ENCODE assay signal across 16 mouse cellular contexts in the genomic region with DNA sequence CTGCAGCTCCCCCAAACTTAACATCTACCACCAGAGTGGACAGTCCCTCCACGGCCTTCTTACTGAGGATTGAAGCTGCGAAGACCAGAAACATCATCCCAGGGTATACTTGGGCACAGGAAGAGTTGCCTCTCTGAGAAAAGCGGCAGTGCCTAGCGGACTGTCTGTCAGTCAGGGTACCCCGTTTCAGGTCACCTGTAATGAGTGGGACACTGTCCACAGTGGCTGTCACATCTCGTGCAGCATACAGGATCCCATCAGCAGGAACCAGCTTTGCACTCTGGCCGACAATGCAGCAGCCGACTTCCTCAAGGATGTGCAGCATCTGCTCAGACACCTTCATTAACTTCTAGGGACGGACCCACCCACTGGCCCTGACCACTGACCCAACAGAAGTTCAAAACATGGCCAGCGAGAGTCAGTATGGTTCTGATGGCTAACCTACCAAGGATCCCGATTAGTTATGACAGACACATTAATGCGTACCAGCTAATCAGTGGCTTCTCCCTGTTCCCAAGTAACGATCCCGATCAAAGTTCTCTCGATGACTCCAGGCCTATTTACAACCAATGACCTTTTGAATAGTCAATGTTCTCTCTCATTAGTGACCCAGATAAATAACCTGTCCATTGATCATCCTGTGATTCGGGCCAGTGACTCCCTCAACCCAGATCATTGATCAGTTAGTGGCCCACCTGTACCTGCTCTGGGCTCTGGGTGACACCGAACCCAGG. TPM values are rescaled to one million over a fixed set of nuclear protein-coding genes. Genes with fewer than 3 reads are reported as not detected.
DNase-seq lines count a peak whose midpoint lies in the region; ATAC-seq and TF ChIP-seq lines count a peak whose summit lies in the region.
"Had no signal": no experiment of that assay in that cellular context is flagged by ENCODE, and none has a peak within 500 bp of the region (broad histone marks: within the 10 kb centered on the region; RNA-seq: fewer than 3 reads in every experiment).

No protein-coding gene starts in this region.

- TF ChIP-seq CTCF in forebrain, postnatal 0 days (IDR thresholded peaks at IDR 0.05; ENCODE audit: low read depth), result no peak

- no peak for ATAC-seq in forebrain, postnatal 0 days
- no peak for ATAC-seq in forebrain, embryonic 15.5 days (replicated peaks)
- no peak for ATAC-seq in liver, embryonic 12.5 days
- no peak for ATAC-seq in midbrain, embryonic 12.5 days (ENCODE audit: low FRiP score, low read depth)

- H3K9me3 ChIP-seq in forebrain, postnatal 0 days (ENCODE audit: low read length), result no peaks in the 10 kb centered on the region
- H3K9me3 ChIP-seq in forebrain, embryonic 15.5 days, result no peaks in the 10 kb centered on the region
- H3K9me3 ChIP-seq in liver, embryonic 12.5 days (replicated peaks), result no peaks in the 10 kb centered on the region
- no peaks in the 10 kb centered on the region for H3K9me3 ChIP-seq in embryonic facial prominence, embryonic 10.5 days
- H3K9me3 ChIP-seq in midbrain, embryonic 12.5 days, result no peaks in the 10 kb centered on the region

- H3K4me3 ChIP-seq in forebrain, postnatal 0 days (ENCODE audit: low read depth, low read length), result no peak overlapping the region
- H3K4me3 ChIP-seq in forebrain, embryonic 15.5 days, result no peak overlapping the region
- H3K4me3 ChIP-seq in liver, embryonic 12.5 days, result no peak overlapping the region; the same call in 1 of the 2 replicates
- peak overlapping the region; percentile 73 for H3K4me3 ChIP-seq in embryonic facial prominence, embryonic 10.5 days
- 0 out of 2 replicates have a peak overlapping the region, but pooled peaks have one; percentile 73 for H3K4me3 ChIP-seq in midbrain, embryonic 12.5 days

- peaks cover 29% of the 10 kb centered on the region for H3K27me3 ChIP-seq in forebrain, postnatal 0 days (ENCODE audit: insufficient read depth, low read length)
- H3K27me3 ChIP-seq in forebrain, embryonic 15.5 days, result peaks cover 42% of the 10 kb centered on the region
- peaks cover 41% of the 10 kb centered on the region for H3K27me3 ChIP-seq in liver, embryonic 12.5 days (replicated peaks)
- peaks cover 55% of the 10 kb centered on the region for H3K27me3 ChIP-seq in embryonic facial prominence, embryonic 10.5 days (replicated peaks; ENCODE audit: low read depth, poor library complexity, severe bottlenecking)
- H3K27me3 ChIP-seq in midbrain, embryonic 12.5 days, result peaks cover 49% of the 10 kb centered on the region

- H3K4me2 ChIP-seq in forebrain, postnatal 0 days (ENCODE audit: low read depth), result 0 out of 2 replicates have a peak overlapping the region, but pooled peaks have one; percentile 78
- H3K4me2 ChIP-seq in forebrain, embryonic 15.5 days (replicated peaks), result no peak overlapping the region
- peak overlapping the region; percentile 96 for H3K4me2 ChIP-seq in liver, embryonic 12.5 days
- H3K4me2 ChIP-seq in midbrain, embryonic 12.5 days (replicated peaks), result no peak overlapping the region

- H3K36me3 ChIP-seq in forebrain, postnatal 0 days (ENCODE audit: insufficient read depth), result peaks cover 24% of the 10 kb centered on the region
- H3K36me3 ChIP-seq in forebrain, embryonic 15.5 days, result peaks cover 26% of the 10 kb centered on the region
- H3K36me3 ChIP-seq in liver, embryonic 12.5 days, result peaks cover 30% of the 10 kb centered on the region
- H3K36me3 ChIP-seq in embryonic facial prominence, embryonic 10.5 days (replicated peaks), result peaks cover 30% of the 10 kb centered on the region
- peaks cover 27% of the 10 kb centered on the region for H3K36me3 ChIP-seq in midbrain, embryonic 12.5 days

- H3K4me1 ChIP-seq in forebrain, postnatal 0 days (ENCODE audit: insufficient read depth), result peaks cover 7% of the 10 kb centered on the region; the same call in 1 of the 2 replicates
- H3K4me1 ChIP-seq in forebrain, embryonic 15.5 days, result peaks cover 30% of the 10 kb centered on the region
- peaks cover 57% of the 10 kb centered on the region for H3K4me1 ChIP-seq in liver, embryonic 12.5 days
- peaks cover 60% of the 10 kb centered on the region for H3K4me1 ChIP-seq in embryonic facial prominence, embryonic 10.5 days
- peaks cover 30% of the 10 kb centered on the region for H3K4me1 ChIP-seq in midbrain, embryonic 12.5 days

- no peak for DNase-seq in forebrain, postnatal 0 days
- no peak for DNase-seq in liver
- DNase-seq in embryonic facial prominence, embryonic 10.5 days (ENCODE audit: low spot score), result no peak
- no peak for DNase-seq in frontal cortex, postnatal 25 days (ENCODE audit: low spot score in 2 of 2)
- DNase-seq in right cerebral cortex, postnatal 10 days (ENCODE audit: low spot score in 2 of 2), result no peak
- DNase-seq: gastrocnemius, postnatal 14 days; kidney, adult 2 months; layer of hippocampus, adult 9-11 months; lung, postnatal 4 days; spleen, adult 18-20 months had no signal

- no peak overlapping the region for H3K27ac ChIP-seq in forebrain, postnatal 0 days (ENCODE audit: low read depth, low read length)
- no peak overlapping the region for H3K27ac ChIP-seq in forebrain, embryonic 15.5 days (replicated peaks)
- H3K27ac ChIP-seq in liver, embryonic 12.5 days, result 0 out of 2 replicates have a peak overlapping the region, but pooled peaks have one; percentile 2
- no peak overlapping the region for H3K27ac ChIP-seq in embryonic facial prominence, embryonic 10.5 days (replicated peaks)
- H3K27ac ChIP-seq in midbrain, embryonic 12.5 days (replicated peaks), result no peak overlapping the region

- no peak overlapping the region for H3K9ac ChIP-seq in forebrain, postnatal 0 days
- no peak overlapping the region for H3K9ac ChIP-seq in forebrain, embryonic 15.5 days (replicated peaks)
- H3K9ac ChIP-seq in liver, embryonic 12.5 days, result no peak overlapping the region; the same call in 1 of the 2 replicates
- peak overlapping the region; percentile 73 for H3K9ac ChIP-seq in midbrain, embryonic 12.5 days (replicated peaks)

- WGBS in forebrain, postnatal 0 days, result 94% methylated on average over 17 of the region's 17 CpGs
- 94% methylated on average over 17 of the region's 17 CpGs for WGBS in forebrain, embryonic 15.5 days
- WGBS in liver, embryonic 12.5 days (ENCODE audit: insufficient replicate concordance), result 83% methylated on average over 17 of the region's 17 CpGs
- WGBS in embryonic facial prominence, embryonic 10.5 days, result 92% methylated on average over 17 of the region's 17 CpGs
- 91% methylated on average over 17 of the region's 17 CpGs for WGBS in midbrain, embryonic 12.5 days

RNA-seq across cellular contexts. Expression of a gene that starts 1.3 kb away (rescaled TPM):
- 34.6 and 37.6 TPM in 2 replicates for total RNA-seq in forebrain, postnatal 0 days (2014; rRNA removed)
- 24.0 and 24.2 TPM in 2 replicates for polyA plus RNA-seq in forebrain, postnatal 0 days (2015; fragmentation: Nextera tagmentation; extraction: Ambion mirVana)
- 9.0 and 10.2 TPM in 2 replicates for polyA plus RNA-seq in forebrain, embryonic 15.5 days (2015; fragmentation: Nextera tagmentation; extraction: Ambion mirVana)
- 4.9 and 5.6 TPM in 2 replicates for polyA plus RNA-seq in liver, embryonic 12.5 days (2016; fragmentation: Nextera tagmentation; extraction: Ambion mirVana)
- polyA plus RNA-seq in embryonic facial prominence, embryonic 10.5 days (2016; fragmentation: Nextera tagmentation; extraction: Ambion mirVana), result 5.3 and 8.5 TPM in 2 replicates
- 5.8 TPM in 2 replicates for polyA plus RNA-seq in midbrain, embryonic 12.5 days (2016; fragmentation: Nextera tagmentation; extraction: Ambion mirVana)

RNA-seq across cellular contexts. Expression of a gene that starts 1.9 kb away (rescaled TPM):
- total RNA-seq in forebrain, postnatal 0 days (2014; rRNA removed), result 3.7 and 5.2 TPM in 2 replicates
- polyA plus RNA-seq in forebrain, postnatal 0 days (2015; fragmentation: Nextera tagmentation; extraction: Ambion mirVana), result 3.5 and 4.1 TPM in 2 replicates
- 1.8 and 2.4 TPM in 2 replicates for polyA plus RNA-seq in forebrain, embryonic 15.5 days (2015; fragmentation: Nextera tagmentation; extraction: Ambion mirVana)
- polyA plus RNA-seq in liver, embryonic 12.5 days (2016; fragmentation: Nextera tagmentation; extraction: Ambion mirVana), result 0.62 and 0.75 TPM in 2 replicates
- polyA plus RNA-seq in embryonic facial prominence, embryonic 10.5 days (2016; fragmentation: Nextera tagmentation; extraction: Ambion mirVana), result 0.98 and 1.5 TPM in 2 replicates
- 1.4 and 1.9 TPM in 2 replicates for polyA plus RNA-seq in midbrain, embryonic 12.5 days (2016; fragmentation: Nextera tagmentation; extraction: Ambion mirVana)

RNA-seq across cellular contexts. Expression of a gene that starts 4.1 kb away (rescaled TPM):
- 3.5 and 5.0 TPM in 2 replicates for total RNA-seq in forebrain, postnatal 0 days (2014; rRNA removed)
- polyA plus RNA-seq in forebrain, postnatal 0 days (2015; fragmentation: Nextera tagmentation; extraction: Ambion mirVana), result 6.9 and 9.9 TPM in 2 replicates
- 1.8 and 4.0 TPM in 2 replicates for polyA plus RNA-seq in forebrain, embryonic 15.5 days (2015; fragmentation: Nextera tagmentation; extraction: Ambion mirVana)
- polyA plus RNA-seq in liver, embryonic 12.5 days (2016; fragmentation: Nextera tagmentation; extraction: Ambion mirVana), result 0.50 and 0.65 TPM in 2 replicates
- 0.40 and 0.57 TPM in 2 replicates for polyA plus RNA-seq in embryonic facial prominence, embryonic 10.5 days (2016; fragmentation: Nextera tagmentation; extraction: Ambion mirVana)
- 0.51 and 1.2 TPM in 2 replicates for polyA plus RNA-seq in midbrain, embryonic 12.5 days (2016; fragmentation: Nextera tagmentation; extraction: Ambion mirVana)
- polyA plus RNA-seq: C2C12; limb, embryonic 11.5 days had no signal

RNA-seq across cellular contexts. Expression of a gene that starts 9.7 kb away (rescaled TPM):
- 0.10 and 0.23 TPM in 2 replicates for total RNA-seq in forebrain, postnatal 0 days (2014; rRNA removed)
- polyA plus RNA-seq in forebrain, postnatal 0 days (2015; fragmentation: Nextera tagmentation; extraction: Ambion mirVana), result 0.11 TPM in 1 of 2 replicates, not detected in the other
- polyA plus RNA-seq in forebrain, embryonic 15.5 days (2015; fragmentation: Nextera tagmentation; extraction: Ambion mirVana), result not detected in 2 replicates
- polyA plus RNA-seq in liver, embryonic 12.5 days (2016; fragmentation: Nextera tagmentation; extraction: Ambion mirVana), result not detected in 2 replicates
- polyA plus RNA-seq in embryonic facial prominence, embryonic 10.5 days (2016; fragmentation: Nextera tagmentation; extraction: Ambion mirVana), result not detected in 2 replicates
- not detected in 2 replicates for polyA plus RNA-seq in midbrain, embryonic 12.5 days (2016; fragmentation: Nextera tagmentation; extraction: Ambion mirVana)
- total RNA-seq: gastrocnemius, postnatal 14 days had no signal
- polyA plus RNA-seq: C2C12; heart, postnatal 0 days; kidney, adult 2 months; limb, embryonic 11.5 days had no signal

RNA-seq across cellular contexts. Expression of a gene that starts 19.4 kb away (rescaled TPM):
- 88.4 and 93.8 TPM in 2 replicates for total RNA-seq in forebrain, postnatal 0 days (2014; rRNA removed)
- polyA plus RNA-seq in forebrain, postnatal 0 days (2015; fragmentation: Nextera tagmentation; extraction: Ambion mirVana), result 94.9 and 95.1 TPM in 2 replicates
- 127 and 149 TPM in 2 replicates for polyA plus RNA-seq in forebrain, embryonic 15.5 days (2015; fragmentation: Nextera tagmentation; extraction: Ambion mirVana)
- 134 TPM in 2 replicates for polyA plus RNA-seq in liver, embryonic 12.5 days (2016; fragmentation: Nextera tagmentation; extraction: Ambion mirVana)
- 180 and 188 TPM in 2 replicates for polyA plus RNA-seq in embryonic facial prominence, embryonic 10.5 days (2016; fragmentation: Nextera tagmentation; extraction: Ambion mirVana)
- 164 and 170 TPM in 2 replicates for polyA plus RNA-seq in midbrain, embryonic 12.5 days (2016; fragmentation: Nextera tagmentation; extraction: Ambion mirVana)

Comparison
In these comparisons a context has a peak if more than half of its experiments do, and no peak if none do; other contexts are left out.
1. H3K4me2 ChIP-seq: peak in forebrain, postnatal 0 days (single experiment) and liver, embryonic 12.5 days (single experiment); none in forebrain, embryonic 15.5 days (single experiment) and midbrain, embryonic 12.5 days (single experiment).
2. H3K4me3 ChIP-seq: peak in embryonic facial prominence, embryonic 10.5 days (single experiment) and midbrain, embryonic 12.5 days (single experiment); none in forebrain, postnatal 0 days (single experiment), forebrain, embryonic 15.5 days (single experiment) and liver, embryonic 12.5 days (single experiment).